Mouse (Mus musculus) thymus, postnatal 10 days (tissue): ENCODE data around the gene Thg1l.

Experiments
- DNase-seq, 2 experiments: peaks; one replicate each; pipeline ENCODE4 v3.0.0; 2021; ENCODE audit warnings: low spot score in 2 of 2

The Thg1l gene

GRCm38 (mm10) chr11:45927456-45927855 lies 27.8 kb downstream of the Thg1l start:
- DNase-seq: no peak

GRCm38 (mm10) chr11:45926640-45927082 lies 28.6 kb downstream of the Thg1l start:
- peak; percentile 59 to 81 for DNase-seq

GRCm38 (mm10) chr11:45925436-45925835 lies 29.9 kb downstream of the Thg1l start:
- DNase-seq: no peak

- DNase-seq: no peak
These were observed 33.8 kb downstream of the Thg1l start for GRCm38 (mm10) chr11:45921480-45921898.

- no peak for DNase-seq
These were observed 34.3 kb downstream of the Thg1l start for GRCm38 (mm10) chr11:45921026-45921425.

- DNase-seq: no peak
These were observed 36.5 kb downstream of the Thg1l start for GRCm38 (mm10) chr11:45918836-45919235.

GRCm38 (mm10) chr11:45918018-45918417 lies 37.3 kb downstream of the Thg1l start:
- DNase-seq: no peak

- no peak for DNase-seq
These were observed 39.1 kb downstream of the Thg1l start for GRCm38 (mm10) chr11:45916196-45916595.

- no peak for DNase-seq
These were observed 44.6 kb downstream of the Thg1l start for GRCm38 (mm10) chr11:45910701-45911100.

GRCm38 (mm10) chr11:45908894-45909293 lies 46.4 kb downstream of the Thg1l start:
- no peak for DNase-seq

GRCm38 (mm10) chr11:45908070-45908469 lies 47.2 kb downstream of the Thg1l start:
- no peak for DNase-seq

- no peak for DNase-seq
These were observed 48.0 kb downstream of the Thg1l start for GRCm38 (mm10) chr11:45907301-45907700.

GRCm38 (mm10) chr11:45906109-45906786 lies 49.0 kb downstream of the Thg1l start:
- DNase-seq: no peak

- no peak for DNase-seq
These were observed 54.9 kb downstream of the Thg1l start for GRCm38 (mm10) chr11:45900233-45901015.

GRCm38 (mm10) chr11:45897392-45897791 lies 57.9 kb downstream of the Thg1l start:
- no peak for DNase-seq
